Comparison of ENCODE assay signal across 9 mouse cellular contexts in the genomic region with DNA sequence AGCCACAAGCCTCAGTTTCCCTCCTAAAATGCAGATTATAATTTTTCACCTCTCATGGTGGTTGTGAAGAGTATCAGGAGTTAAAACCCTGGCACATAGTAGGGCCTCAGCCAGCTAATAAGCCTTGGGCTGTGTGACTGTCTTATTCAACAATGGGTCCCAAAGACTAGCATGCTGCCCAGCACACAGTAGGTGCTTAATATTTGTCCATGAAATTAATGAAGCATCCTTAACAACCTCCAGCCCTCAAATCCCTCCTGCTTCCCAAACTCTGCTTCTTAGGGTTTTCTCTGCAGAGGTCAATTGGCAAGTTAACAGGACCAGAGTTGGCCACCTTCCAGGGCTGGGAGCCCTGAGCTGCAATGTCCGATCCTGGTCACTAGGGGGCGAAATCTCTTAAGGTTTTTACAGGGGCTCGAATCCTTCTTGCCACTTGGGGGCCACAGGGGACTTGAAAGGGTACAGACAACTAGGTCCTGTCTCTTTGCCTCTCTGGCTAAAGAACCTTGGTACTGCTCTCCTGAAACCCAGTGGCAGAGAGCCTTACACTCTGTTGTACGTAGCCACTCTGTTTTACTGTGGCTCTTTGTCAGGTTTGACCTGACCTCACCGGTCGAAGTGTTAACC.
DNase-seq lines count a peak whose midpoint lies in the region; ATAC-seq and TF ChIP-seq lines count a peak whose summit lies in the region.
"Had no signal": no experiment of that assay in that cellular context is flagged by ENCODE, and none has a peak within 500 bp of the region (broad histone marks: within the 10 kb centered on the region; RNA-seq: fewer than 3 reads in every experiment).

No protein-coding gene starts in this region.

- no peaks in the 10 kb centered on the region for H3K27me3 ChIP-seq in liver, embryonic 14.5 days (ENCODE audit: control insufficient read depth, insufficient read depth, low read length)

- H3K9me3 ChIP-seq in liver, embryonic 14.5 days (ENCODE audit: control insufficient read depth, low read length): no peaks in the 10 kb centered on the region
- H3K9me3 ChIP-seq: heart, embryonic 15.5 days had no signal

- 35% methylated on average over 6 of the region's 6 CpGs for WGBS in liver, embryonic 14.5 days (ENCODE audit: insufficient replicate concordance)

- peak; percentile 99 for TF ChIP-seq CTCF in gastrocnemius, adult 2 months (IDR thresholded peaks at IDR 0.05)
- TF ChIP-seq CTCF in liver, embryonic 14.5 days (IDR thresholded peaks at IDR 0.05; ENCODE audit: low read depth): peak; percentile 92

- no peak overlapping the region for H3K27ac ChIP-seq in gastrocnemius, adult 2 months
- H3K27ac ChIP-seq in liver, embryonic 14.5 days: no peak overlapping the region
- H3K27ac ChIP-seq: heart, embryonic 15.5 days had no signal

- no peak for ATAC-seq in liver, embryonic 14.5 days (ENCODE audit: insufficient read depth)

- H3K4me2 ChIP-seq in liver, embryonic 14.5 days (ENCODE audit: low read depth): no peak overlapping the region
- H3K4me2 ChIP-seq: heart, embryonic 15.5 days had no signal

- peak; percentile 82 for DNase-seq in 416B (ENCODE audit: low read depth)
- peak; percentile 87 for DNase-seq in MN1 (ENCODE audit: low spot score)
- peak; percentile 81 for DNase-seq in cerebellum, adult 8-10 months
- peak; percentile 77 for DNase-seq in gastrocnemius, adult 2 months
- peak; percentile 85 for DNase-seq in kidney, postnatal 14 days
- DNase-seq in liver, embryonic 14.5 days (ENCODE audit: low read depth in 3 of 3, low spot score in 3 of 3): peak in 2 of 3 experiments; percentile 30 to 48
- peak; percentile 66 for DNase-seq in retina, postnatal 7 days (ENCODE audit: low read depth, low spot score)
- DNase-seq in urinary bladder, adult 2 months (ENCODE audit: low spot score): peak; percentile 64

- no peak for TF ChIP-seq EP300 in liver, embryonic 14.5 days (IDR thresholded peaks at IDR 0.05; ENCODE audit: low read depth)

- H3K36me3 ChIP-seq in liver, embryonic 14.5 days (replicated peaks; ENCODE audit: control insufficient read depth, insufficient read depth, low read depth): no peaks in the 10 kb centered on the region
- H3K36me3 ChIP-seq: heart, embryonic 15.5 days had no signal

- no peak overlapping the region for H3K9ac ChIP-seq in liver, embryonic 14.5 days (replicated peaks)
- H3K9ac ChIP-seq: heart, embryonic 15.5 days had no signal

- intact Hi-C loops in gastrocnemius, adult 2 months (cut with DNase I): loop anchor here (1.0 to 5.0 kb wide), 3 partner anchors 82 to 228 kb away; a partner anchor contains a TSS

- no peaks in the 10 kb centered on the region for H3K4me1 ChIP-seq in liver, embryonic 14.5 days (replicated peaks; ENCODE audit: control insufficient read depth in 2 of 2, insufficient read depth in 2 of 2, low read length in 1 of 2)
- H3K4me1 ChIP-seq: heart, embryonic 15.5 days had no signal

- no peak overlapping the region for H3K4me3 ChIP-seq in gastrocnemius, adult 2 months
- H3K4me3 ChIP-seq in liver, embryonic 14.5 days (ENCODE audit: insufficient read depth in 1 of 2, low read depth in 2 of 2, low read length in 2 of 2): no peak overlapping the region
- H3K4me3 ChIP-seq: heart, embryonic 15.5 days had no signal
